Mouse (Mus musculus) heart, postnatal 25 days (tissue): ENCODE results near the gene Trpc4ap. TPM values are rescaled to one million over a fixed set of nuclear protein-coding genes. Genes with fewer than 3 reads are reported as not detected.

ENCODE experiments used
- DNase-seq: peaks from one replicate; pipeline ENCODE4 v3.0.0; 2022; ENCODE audit warnings: low spot score
- intact Hi-C: fragments of 180-260 bp; cut with DNase I; formaldehyde crosslinking; loops from one replicate; pipeline ENCODE4 v1.15.1; 2025
- total RNA-seq, 2 experiments: library from RNA; stranded (reverse); gene quantifications; 2 replicates each; pipeline ENCODE4 v1.2.3; 2021

The Trpc4ap gene
- total RNA-seq, 2 experiments from 2014 or later: 82.1 to 82.5 TPM

GRCm38 (mm10) chr2:155662390-155662789 lies 29.8 kb downstream of the Trpc4ap start:
- no peak for DNase-seq
- intact Hi-C loops: loop anchor here (2.0 kb wide), 1 partner anchor 102 kb away; no protein-coding TSS in a partner anchor

DNA sequence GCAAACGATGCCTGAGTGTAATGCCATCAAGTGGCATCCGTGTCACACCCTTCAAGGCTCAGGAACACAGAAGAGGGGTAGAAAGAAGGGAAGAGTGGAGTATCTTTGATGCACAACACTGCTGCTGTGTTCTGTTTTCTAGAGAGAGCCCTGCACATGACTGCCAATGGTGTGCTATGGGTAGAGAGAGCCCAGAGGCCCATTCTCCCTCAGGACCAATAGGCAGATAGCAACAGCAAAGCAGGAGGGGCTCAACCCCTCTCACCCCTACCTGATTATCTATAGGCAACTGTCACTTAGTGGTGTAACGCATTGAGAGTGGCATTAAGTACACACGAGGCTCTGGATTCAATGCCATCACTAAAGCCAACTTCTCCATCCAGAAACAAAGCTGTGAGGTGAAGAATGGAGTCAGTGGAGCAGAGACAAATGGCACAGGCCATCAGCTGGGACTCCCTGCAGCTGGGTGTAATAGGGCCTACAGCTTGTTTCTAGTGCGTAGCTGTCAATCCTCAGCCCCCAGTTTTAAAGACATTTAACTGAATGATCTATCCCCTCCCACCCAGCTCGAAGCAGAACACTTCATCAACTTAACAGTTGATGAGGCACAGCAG lies 36.3 kb downstream of the Trpc4ap start:
- intact Hi-C loops: no loop called here
- DNase-seq: no peak

DNA sequence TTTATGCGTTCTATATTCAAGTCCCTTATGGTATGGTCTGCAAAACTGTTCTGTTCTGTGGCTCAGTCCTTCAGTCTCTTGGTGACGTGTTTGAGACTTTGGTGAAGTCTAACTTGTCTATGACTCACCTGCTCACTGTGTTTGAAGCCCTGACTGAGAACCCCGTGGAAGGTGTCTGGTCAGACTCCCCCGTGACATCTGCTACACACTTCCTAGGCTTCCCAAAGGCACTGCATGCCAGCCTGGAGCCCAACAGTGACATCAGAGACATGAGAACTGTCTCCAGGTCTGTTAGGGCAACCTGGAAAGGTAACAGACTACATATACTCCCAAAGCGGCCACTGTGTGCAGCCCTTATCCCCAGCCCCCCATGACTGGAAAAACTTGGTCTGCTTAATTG lies 39.6 kb downstream of the Trpc4ap start:
- no peak for DNase-seq
- intact Hi-C loops: no loop called here

DNA sequence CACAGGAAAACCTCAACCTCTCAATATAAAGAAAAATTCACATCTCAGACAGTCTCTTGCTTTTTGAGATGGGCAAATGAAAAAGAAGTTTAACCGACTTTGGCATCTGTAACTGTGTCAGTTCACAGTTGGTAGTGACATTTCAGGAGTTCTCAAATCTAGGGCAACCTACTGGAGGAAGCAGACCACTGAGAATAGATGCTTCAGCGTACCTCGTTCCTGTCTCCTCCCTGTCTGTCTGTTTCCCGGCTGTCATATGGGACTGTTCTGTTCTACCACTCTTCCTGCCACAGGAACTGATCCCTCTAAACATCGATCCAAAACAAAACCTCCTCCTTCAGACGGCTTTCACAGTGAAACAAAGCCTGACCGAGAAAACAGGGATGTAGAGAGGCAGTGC lies 46.4 kb downstream of the Trpc4ap start:
- intact Hi-C loops: no loop called here
- no peak for DNase-seq

DNA sequence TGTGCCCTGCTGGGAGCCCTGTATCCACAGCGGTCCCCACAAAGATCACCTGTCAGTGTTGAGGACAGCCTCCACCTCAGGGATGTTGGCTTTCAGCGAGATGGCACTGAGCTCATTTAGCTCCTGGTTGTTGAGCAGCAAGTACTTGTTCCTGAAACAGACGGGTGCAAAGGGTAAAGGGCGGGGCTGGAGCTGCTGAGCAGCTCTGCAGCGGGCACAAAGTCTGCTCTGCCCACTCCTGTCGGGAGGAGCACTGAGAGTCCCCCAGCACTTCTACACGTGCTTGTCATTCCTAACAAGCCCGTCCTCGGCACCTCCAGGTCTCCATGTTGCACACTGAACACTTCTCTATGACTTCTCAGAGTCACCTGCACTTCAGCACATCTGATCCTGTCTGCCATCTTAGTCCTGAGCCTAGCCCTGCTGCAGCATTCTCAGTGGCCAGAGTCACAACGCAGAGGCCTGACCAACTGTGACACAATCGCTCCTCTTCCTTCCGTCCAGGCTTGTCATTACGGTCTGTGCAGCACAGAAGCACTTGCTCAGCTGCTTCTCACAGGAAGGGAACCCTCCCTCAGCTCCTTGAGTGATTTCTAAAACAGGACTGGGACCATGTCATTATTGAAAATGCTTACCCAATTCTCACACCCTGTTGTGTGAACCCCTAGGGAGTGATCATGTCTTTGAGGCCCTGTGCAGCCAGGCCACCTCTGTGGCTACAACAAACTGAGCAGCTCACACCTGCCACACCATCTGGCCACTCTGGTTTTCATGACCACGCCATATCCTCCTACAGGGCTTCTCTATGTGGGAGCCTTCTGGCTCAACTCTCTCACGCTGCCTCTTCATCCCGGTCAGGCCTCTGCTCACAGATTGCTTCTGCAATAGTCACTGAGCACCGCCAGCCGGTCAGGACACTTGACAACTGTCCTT lies 50.4 kb downstream of the Trpc4ap start:
- DNase-seq: no peak
- intact Hi-C loops: no loop called here

DNA sequence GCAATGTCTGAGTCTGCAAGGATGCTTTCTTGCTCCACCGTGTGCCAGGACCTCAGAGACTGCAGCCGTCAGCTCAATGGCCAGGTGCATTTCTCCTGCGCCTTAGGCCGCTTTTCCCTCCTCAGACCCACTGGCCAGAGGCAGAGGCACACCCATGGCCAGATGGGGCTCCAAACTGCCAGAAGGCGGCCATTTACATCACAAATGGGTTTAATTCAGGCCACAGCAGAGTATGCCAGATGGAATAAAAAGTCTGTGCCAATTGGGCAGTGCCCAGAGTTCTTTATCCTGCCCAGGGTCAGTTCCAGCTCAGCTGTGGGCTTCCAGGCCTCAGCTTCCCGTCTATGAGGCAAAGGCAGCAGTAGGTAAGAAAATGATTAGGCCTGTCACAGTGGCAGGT lies 51.5 kb downstream of the Trpc4ap start:
- intact Hi-C loops: no loop called here
- no peak for DNase-seq

GRCm38 (mm10) chr2:155637411-155637810 lies 54.8 kb downstream of the Trpc4ap start:
- DNase-seq: no peak
- intact Hi-C loops: no loop called here

DNA sequence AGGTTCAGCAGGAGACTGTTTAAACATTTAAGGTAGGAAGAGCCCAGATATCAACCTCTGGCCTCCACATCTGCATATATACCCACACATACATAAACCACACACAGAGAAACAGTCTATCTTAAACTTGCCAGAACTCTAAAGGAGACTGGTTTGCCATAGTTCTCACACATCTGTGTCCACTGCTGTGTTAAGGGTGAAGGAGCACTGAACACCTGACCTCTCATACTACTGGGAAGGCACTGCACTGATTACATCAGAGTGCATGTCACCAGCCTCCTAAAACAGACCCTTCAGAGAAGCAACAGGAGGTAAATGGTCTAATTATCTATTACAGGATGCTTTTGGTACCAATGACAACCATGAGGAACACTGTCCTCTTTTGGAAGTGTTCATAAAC lies 55.3 kb downstream of the Trpc4ap start:
- intact Hi-C loops: no loop called here
- DNase-seq: no peak

- no peak for DNase-seq
These were observed 56.2 kb downstream of the Trpc4ap start for GRCm38 (mm10) chr2:155635961-155636360.

DNA sequence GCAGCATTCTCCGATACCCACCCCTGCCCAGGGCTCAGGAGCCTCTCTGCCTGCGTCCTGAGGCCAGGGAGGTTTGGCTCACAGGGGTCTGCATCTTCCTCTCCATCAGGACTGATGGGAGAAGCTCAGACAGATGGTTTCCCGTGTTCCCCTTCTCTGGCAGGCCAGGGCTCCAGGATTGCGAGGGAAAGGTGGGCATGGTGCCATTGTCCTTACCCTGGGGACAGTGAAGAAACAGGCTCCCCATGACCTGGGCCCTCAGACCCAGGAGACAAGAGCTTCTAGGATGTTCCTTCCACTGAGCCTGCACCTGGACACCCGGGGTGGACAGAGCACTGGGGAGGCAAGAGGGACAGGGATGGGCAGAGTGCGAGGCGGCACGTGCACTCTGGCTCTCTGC lies 57.6 kb downstream of the Trpc4ap start:
- DNase-seq: no peak
- intact Hi-C loops: no loop called here

More at GRCm38 (mm10) chr2:155635961-155636360, 56.2 kb downstream of the Trpc4ap start:
- intact Hi-C loops: no loop called here

GRCm38 (mm10) chr2:155633731-155634130 lies 58.5 kb downstream of the Trpc4ap start:
- intact Hi-C loops: no loop called here

GRCm38 (mm10) chr2:155633121-155633520 lies 59.1 kb downstream of the Trpc4ap start:
- no peak for DNase-seq
- intact Hi-C loops: no loop called here

More at GRCm38 (mm10) chr2:155633731-155634130, 58.5 kb downstream of the Trpc4ap start:
- DNase-seq: no peak

DNA sequence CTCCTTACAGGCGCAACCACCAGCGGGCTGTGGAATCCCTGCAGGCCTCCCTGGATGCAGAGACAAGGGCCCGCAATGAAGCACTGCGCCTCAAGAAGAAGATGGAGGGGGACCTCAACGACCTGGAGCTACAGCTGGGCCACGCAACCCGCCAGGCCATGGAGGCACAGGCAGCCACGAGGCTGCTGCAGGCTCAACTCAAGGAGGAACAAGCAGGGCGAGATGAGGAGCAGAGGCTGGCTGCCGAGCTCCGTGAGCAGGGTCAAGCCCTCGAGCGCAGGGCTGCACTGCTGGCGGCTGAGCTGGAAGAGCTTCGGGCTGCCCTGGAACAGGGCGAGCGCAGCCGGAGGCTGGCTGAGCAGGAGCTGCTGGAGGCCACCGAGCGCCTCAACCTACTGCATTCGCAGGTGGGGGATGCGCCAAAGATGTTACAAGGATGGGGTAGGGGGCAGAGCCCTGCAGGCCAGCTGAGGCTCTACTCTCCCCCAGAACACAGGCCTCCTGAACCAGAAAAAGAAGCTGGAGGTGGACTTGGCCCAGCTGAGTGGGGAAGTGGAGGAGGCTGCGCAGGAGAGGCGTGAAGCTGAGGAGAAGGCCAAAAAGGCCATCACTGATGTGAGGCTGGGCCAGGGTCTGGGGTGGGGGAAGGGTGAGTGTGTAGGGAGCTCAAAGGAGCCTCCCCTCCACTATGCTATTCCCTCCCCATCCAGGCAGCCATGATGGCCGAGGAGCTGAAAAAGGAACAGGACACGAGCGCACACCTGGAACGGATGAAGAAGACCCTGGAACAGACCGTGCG lies 59.8 kb downstream of the Trpc4ap start:
- no peak for DNase-seq
- intact Hi-C loops: no loop called here

GRCm38 (mm10) chr2:155630590-155631416 lies 61.4 kb downstream of the Trpc4ap start:
- intact Hi-C loops: no loop called here
- no peak for DNase-seq

DNA sequence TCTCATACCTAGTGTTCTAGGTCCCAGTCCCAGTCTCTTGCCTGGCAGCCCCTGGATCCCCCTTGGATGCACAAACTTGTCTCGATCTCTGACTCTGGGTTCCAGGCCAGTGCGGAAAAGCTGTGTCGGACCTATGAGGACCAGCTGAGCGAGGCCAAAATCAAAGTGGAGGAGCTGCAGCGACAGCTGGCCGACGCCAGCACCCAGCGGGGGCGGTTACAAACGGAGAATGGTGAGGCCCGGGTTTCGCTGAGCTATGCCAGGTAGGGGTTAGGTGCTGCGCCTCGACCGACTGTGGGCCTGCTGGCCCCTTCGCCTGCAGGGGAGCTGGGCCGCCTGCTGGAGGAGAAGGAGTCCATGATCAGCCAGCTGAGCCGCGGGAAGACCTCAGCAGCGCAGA lies 62.0 kb downstream of the Trpc4ap start:
- intact Hi-C loops: no loop called here
- no peak for DNase-seq

DNA sequence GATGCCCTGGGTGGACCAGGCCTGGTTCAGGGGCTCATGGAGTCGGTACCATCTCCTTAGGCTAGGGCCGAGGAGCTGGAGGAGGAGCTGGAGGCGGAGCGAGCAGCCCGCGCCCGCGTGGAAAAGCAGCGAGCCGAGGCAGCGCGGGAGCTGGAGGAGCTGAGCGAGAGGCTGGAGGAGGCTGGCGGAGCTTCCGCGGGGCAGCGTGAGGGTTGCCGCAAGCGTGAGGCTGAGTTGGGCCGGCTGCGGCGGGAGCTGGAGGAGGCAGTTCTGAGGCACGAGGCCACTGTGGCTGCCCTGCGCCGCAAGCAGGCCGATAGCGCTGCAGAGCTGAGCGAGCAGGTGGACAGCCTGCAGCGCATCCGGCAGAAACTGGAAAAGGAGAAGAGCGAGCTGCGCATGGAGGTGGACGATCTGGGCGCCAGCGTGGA lies 62.9 kb downstream of the Trpc4ap start:
- intact Hi-C loops: no loop called here
- DNase-seq: no peak

- intact Hi-C loops: no loop called here
- no peak for DNase-seq
These were observed 63.7 kb downstream of the Trpc4ap start for GRCm38 (mm10) chr2:155628519-155628918.

GRCm38 (mm10) chr2:155628112-155628511 lies 64.1 kb downstream of the Trpc4ap start:
- intact Hi-C loops: no loop called here

DNA sequence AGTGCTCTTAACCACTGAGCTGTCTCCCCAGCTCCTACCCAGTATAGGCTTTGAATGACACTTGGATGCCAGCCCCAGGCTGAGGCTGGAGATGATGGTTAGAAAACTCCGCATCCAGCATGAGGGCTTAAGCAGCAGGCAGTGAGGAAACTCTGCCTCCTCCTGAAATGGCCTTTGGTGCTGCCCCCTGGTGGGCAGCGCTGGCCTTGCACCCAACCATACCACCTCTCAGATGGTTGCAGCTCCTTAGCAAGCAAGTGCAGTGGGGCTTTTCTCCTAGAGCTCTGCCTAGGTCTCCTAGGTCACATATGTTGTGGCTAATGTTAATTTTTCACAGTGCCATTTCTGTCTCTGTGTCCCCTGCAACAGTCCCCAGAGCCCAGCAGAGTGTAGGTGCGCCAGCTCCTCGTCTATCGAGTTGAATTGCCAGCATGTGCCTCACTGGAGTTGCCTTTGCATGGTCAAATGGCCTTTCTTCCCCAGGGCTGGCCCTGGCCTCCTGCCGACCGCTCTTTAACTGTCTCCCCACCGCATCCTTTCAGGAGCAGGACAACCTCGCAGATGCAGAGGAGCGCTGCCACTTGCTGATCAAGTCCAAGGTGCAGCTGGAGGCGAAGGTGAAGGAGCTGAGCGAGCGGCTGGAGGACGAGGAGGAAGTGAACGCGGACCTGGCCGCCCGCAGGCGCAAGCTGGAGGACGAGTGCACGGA lies 65.0 kb downstream of the Trpc4ap start:
- no peak for DNase-seq
- intact Hi-C loops: no loop called here

More at GRCm38 (mm10) chr2:155628112-155628511, 64.1 kb downstream of the Trpc4ap start:
- no peak for DNase-seq
